Comparison of ENCODE assay signal across 7 mouse cellular contexts in the genomic region with DNA sequence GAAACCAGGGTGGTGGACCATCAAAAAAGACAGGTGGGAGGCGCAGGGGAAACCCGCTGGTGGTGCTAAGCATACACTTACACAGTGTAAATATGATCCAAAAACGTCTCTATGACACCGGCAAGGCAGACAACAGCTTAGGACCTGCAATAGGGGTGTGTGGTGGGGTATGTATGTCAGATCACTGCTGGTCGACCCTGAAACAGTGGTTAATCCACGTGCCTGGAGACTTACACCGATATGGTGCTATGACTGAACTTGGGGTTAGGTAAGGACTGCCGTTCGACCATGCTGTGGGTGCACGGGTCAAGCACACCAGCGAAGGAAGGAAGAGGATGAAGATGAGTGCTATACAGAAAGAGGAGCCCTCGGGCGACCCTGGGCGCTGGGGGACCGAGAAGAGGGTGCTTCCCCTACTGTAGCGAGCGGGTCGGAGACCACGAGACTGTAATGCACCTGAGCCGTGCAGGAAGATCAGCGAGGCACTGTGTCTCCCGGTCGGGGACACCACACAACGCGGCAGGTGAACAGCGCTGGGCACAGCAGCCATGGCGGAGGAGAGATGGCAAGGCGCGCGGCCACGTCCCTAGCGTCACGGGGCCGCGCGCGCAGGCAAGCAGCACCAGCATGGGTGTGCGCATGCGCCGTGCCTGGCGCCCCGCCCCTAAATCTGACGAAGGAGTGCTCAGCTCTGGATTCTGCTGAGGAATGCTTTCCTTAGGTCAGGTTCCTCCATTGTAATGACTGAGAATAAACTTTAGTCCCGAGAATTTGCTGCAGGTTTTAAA. TPM values are rescaled to one million over a fixed set of nuclear protein-coding genes. Genes with fewer than 3 reads are reported as not detected.
DNase-seq lines count a peak whose midpoint lies in the region; ATAC-seq and TF ChIP-seq lines count a peak whose summit lies in the region.

A gene (minus strand): TSS at position 610 of the 788 bp plus-strand sequence.

- H3K36me3 ChIP-seq in heart, embryonic 11.5 days (ENCODE audit: control insufficient read depth, insufficient read depth, low read length): no peaks in the 10 kb centered on the region
- 0 out of 2 replicates have a peak, but pooled peaks cover 2% of the 10 kb centered on the region for H3K36me3 ChIP-seq in kidney, embryonic 16.5 days (ENCODE audit: insufficient read depth, low read length)

- WGBS in heart, embryonic 11.5 days (ENCODE audit: insufficient replicate concordance): 5% methylated on average over 44 of the region's 44 CpGs
- WGBS in kidney, embryonic 16.5 days: 3% methylated on average over 44 of the region's 44 CpGs

- peak within 1 kb of the TSS; percentile 77 for H3K4me2 ChIP-seq in heart, embryonic 11.5 days
- H3K4me2 ChIP-seq in kidney, embryonic 16.5 days (replicated peaks; ENCODE audit: low read depth, low read length): peak within 1 kb of the TSS; percentile 82

- peak within 1 kb of the TSS; percentile 58 for H3K4me3 ChIP-seq in embryonic fibroblast, embryonic 13.5 days (ENCODE audit: insufficient read depth, low read length)
- peak within 1 kb of the TSS; percentile 72 for H3K4me3 ChIP-seq in heart, embryonic 11.5 days (ENCODE audit: low read depth, low read length)
- peak within 1 kb of the TSS; percentile 79 for H3K4me3 ChIP-seq in kidney, embryonic 16.5 days (ENCODE audit: low read length)

- DNase-seq in brain, embryonic 18.5 days (ENCODE audit: low read depth, low spot score): peak; percentile 80
- peak; percentile 92 for DNase-seq in liver
- DNase-seq in monocyte, adult 2 months (ENCODE audit: low read depth in 1 of 2, low spot score in 2 of 2): peak; percentile 16 to 61
- DNase-seq in spleen, postnatal 36 days (ENCODE audit: low spot score in 2 of 2): peak; percentile 61 to 66

- H3K9me3 ChIP-seq in heart, embryonic 11.5 days (replicated peaks; ENCODE audit: control insufficient read depth, low read length): no peaks in the 10 kb centered on the region
- no peaks in the 10 kb centered on the region for H3K9me3 ChIP-seq in kidney, embryonic 16.5 days (ENCODE audit: low read length)

- peak; percentile 88 for ATAC-seq in heart, embryonic 11.5 days (replicated peaks; ENCODE audit: insufficient number of reproducible peaks, low FRiP score, low TSS enrichment)
- ATAC-seq in kidney, embryonic 16.5 days (ENCODE audit: low FRiP score, low TSS enrichment): peak; percentile 96

- H3K27ac ChIP-seq in embryonic fibroblast, embryonic 13.5 days (ENCODE audit: insufficient read depth, low read length): no peak within 1 kb of the TSS
- H3K27ac ChIP-seq in heart, embryonic 11.5 days (ENCODE audit: low read depth, low read length): peak within 1 kb of the TSS; percentile 47
- H3K27ac ChIP-seq in kidney, embryonic 16.5 days (ENCODE audit: low read length): peak within 1 kb of the TSS; percentile 78

- peak; percentile 97 for TF ChIP-seq POLR2A in embryonic fibroblast, embryonic 13.5 days (IDR thresholded peaks at IDR 0.05; ENCODE audit: low read depth, low read length)

- H3K4me1 ChIP-seq in embryonic fibroblast, embryonic 13.5 days (ENCODE audit: control insufficient read depth, insufficient read depth, low read length): peaks cover 3% of the 10 kb centered on the region; the same call in 1 of the 2 replicates
- peaks cover 3% of the 10 kb centered on the region; the same call in 1 of the 2 replicates for H3K4me1 ChIP-seq in heart, embryonic 11.5 days (ENCODE audit: control insufficient read depth, insufficient read depth, low read length)
- peaks cover 6% of the 10 kb centered on the region; the same call in 1 of the 2 replicates for H3K4me1 ChIP-seq in kidney, embryonic 16.5 days (ENCODE audit: insufficient read depth, low read length)

- TF ChIP-seq CTCF in embryonic fibroblast, embryonic 13.5 days (IDR thresholded peaks at IDR 0.05; ENCODE audit: borderline replicate concordance, insufficient read depth, low read length): no peak

- no peaks in the 10 kb centered on the region for H3K27me3 ChIP-seq in heart, embryonic 11.5 days (ENCODE audit: control insufficient read depth, insufficient read depth, low read length)
- no peaks in the 10 kb centered on the region for H3K27me3 ChIP-seq in kidney, embryonic 16.5 days (ENCODE audit: insufficient read depth, low read length)

- H3K9ac ChIP-seq in heart, embryonic 11.5 days (ENCODE audit: low read depth, low read length): peak within 1 kb of the TSS; percentile 92
- peak within 1 kb of the TSS; percentile 94 for H3K9ac ChIP-seq in kidney, embryonic 16.5 days (replicated peaks; ENCODE audit: low read length)

RNA-seq across cellular contexts. Expression of the gene that starts here (rescaled TPM):
- polyA plus RNA-seq in embryonic fibroblast, embryonic 13.5 days (2011; ENCODE audit: insufficient read length, low read depth, missing spikeins): 12.6 and 17.2 TPM in 2 replicates
- polyA plus RNA-seq in heart, embryonic 11.5 days (2014; fragmentation: Nextera tagmentation; extraction: Ambion mirVana): 15.7 and 16.6 TPM in 2 replicates
- 23.4 and 27.0 TPM in 2 replicates for polyA plus RNA-seq in kidney, embryonic 16.5 days (2015; fragmentation: Nextera tagmentation; extraction: Ambion mirVana)

Comparison
In these comparisons a context has a peak if more than half of its experiments do, and no peak if none do; other contexts are left out.
1. DNase-seq: peak in every context shown above with its lines; median percentile 92 in liver; 80 in brain, embryonic 18.5 days; 64 in spleen, postnatal 36 days; 38 in monocyte, adult 2 months.